Mouse (Mus musculus) lung, postnatal 0 days (tissue): Measurements from ENCODE around the gene Birc7.

Source experiments
- CTCF ChIP-seq: IDR thresholded peaks from 2 replicates; pipeline ENCODE4 v1.5.1; 2016; ENCODE audit warnings: antibody characterized with exemption, mild to moderate bottlenecking
- EP300 ChIP-seq: IDR thresholded peaks from 2 replicates; pipeline ENCODE4 v1.6.1; 2016; ENCODE audit warnings: antibody characterized with exemption, mild to moderate bottlenecking, control low read depth

DNA sequence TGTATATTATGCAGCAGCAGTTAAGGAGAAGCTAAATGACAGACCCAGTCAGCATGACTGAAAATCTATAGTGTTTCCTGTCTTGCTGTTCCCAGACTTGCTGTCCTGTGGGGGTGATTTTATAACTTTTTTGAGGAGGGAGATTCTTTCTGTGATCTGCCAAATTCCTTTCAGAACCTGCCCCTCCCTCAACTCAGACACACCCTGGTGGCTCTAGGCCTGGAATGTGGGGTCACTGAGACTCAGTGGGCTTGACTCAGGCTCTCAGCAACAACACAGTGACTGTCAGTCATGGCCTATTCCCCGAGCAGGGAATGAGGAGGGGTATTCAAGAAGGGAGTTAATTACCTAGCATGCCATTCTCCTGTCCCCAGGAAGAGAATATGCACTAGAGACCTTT lies 21.1 kb downstream of the Birc7 start:
- no peak for TF ChIP-seq CTCF
- no peak for TF ChIP-seq EP300
